Mouse (Mus musculus): Measurements from ENCODE around the gene 9430038I01Rik. TPM values are rescaled to one million over a fixed set of nuclear protein-coding genes. Genes with fewer than 3 reads are reported as not detected.

The 9430038I01Rik gene
- total RNA-seq, 2 experiments from 2014 or later, result 3.8 TPM

DNA sequence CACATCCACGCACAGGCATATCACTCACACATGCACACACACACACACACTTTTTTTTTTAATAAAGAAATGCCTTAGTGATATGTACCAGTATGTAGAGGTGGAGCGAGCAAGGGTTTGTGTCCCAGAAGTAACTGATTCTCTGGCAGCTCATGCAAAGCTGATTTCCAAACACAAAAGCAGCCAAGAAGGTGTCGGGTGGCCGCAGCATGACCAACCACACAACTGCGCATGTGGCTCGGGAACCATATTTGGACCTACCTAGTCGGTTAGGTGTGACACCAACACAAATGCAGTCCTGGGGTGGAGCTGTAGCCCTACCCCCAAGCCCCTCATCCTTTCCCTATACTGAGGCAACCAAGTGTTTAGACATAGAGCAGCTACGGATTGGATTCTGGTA is 45.5 kb downstream of the 9430038I01Rik start:
- no peak for DNase-seq

DNA sequence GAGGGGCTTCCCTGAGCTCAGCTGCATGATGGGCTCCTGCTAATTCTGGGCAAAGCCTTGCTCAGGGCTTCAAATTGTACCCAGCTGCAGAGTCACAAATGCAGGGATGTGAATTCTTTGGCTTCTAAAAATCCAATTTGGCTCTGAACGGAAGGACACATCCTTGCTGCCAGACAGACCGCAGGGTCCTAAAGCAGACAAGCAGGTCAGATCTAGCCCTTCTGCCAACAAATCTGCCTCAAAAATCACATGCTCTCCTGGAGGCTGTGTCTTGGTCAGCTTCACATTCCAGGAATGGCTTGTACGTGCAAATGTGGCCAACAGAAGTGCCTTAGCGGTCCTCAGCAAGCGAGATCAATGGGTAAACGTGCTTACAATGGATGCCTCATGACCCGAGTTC is 46.0 kb downstream of the 9430038I01Rik start:
- no peak for DNase-seq

DNA sequence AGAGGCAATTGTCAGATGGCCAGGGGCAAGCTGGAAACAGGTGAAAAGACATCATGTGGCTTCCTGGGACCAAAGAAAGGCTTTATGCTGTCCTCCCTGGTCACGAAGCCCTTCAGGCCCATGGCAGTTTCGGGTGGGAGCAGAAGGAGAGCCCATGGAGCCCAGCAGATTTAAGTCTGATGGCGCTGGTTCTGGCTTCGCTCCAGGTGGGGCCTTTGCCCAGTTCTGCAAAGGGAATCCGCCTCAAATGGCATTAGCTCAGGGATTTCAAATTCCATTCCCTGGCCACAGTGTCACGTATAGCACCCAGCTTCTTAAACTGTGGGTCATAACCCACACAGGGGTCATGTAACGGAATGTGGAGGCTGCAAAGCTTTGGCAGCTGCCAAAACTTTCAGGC is 63.7 kb downstream of the 9430038I01Rik start:
- no peak for DNase-seq

DNA sequence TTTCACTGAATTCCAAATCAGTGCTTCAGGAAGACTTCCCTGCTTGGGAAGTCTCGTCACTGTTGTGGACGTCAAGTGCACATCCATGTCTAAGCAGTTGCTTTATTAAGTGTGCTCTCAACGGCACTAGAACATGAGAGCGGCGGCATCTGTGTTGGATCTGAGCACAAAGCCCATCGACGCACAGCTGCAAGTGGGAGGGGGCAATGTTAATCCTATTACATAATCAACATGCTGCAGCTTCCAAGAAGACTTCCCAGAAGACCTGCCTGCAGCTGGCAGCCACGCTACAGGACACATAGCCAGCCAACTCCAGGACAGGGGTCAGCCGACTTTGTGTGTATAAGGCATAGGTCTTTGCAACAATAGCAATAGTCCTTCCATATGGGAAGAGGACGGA is 64.5 kb downstream of the 9430038I01Rik start:
- DNase-seq, result no peak

DNA sequence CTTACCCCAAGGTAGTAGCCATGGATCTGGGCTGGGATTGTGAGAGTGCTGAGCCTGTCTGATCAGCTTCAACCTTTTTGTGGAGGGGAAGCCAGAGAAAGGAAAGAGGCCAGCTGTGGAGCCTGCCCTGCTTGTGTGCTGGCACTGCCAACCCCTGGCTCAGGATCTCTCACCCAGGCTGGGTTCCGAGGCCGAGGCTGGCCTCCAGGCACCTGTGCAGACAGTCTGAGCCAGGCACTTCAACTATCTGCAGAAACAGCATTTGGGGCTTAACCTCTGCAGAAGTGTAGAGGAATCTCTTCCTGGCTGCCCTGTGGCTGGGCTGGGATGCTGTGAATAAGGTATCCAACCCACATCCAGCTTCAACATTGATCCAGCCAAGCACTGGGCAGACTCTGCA is 76.6 kb downstream of the 9430038I01Rik start:
- DNase-seq, result no peak

Other genes starting within 250 kb of the 9430038I01Rik start
- gene Ebf3, start 96.3 kb downstream of the 9430038I01Rik start, total RNA-seq (2021), result under 1 TPM; 0.38 to 0.60 TPM
- 100 to 1,000 TPM in 1 of 2 experiments, 10 to 100 TPM in 1; 99.8 to 104 TPM for gene Glrx3, start 26.9 kb upstream of the 9430038I01Rik start, total RNA-seq (2021)

Data from layer of hippocampus, postnatal 36 days (tissue).